8 mouse cellular contexts compared by ENCODE assay signal in genomic region chr5:27791303-27792172, GRCm38 (mm10). TPM values are rescaled to one million over a fixed set of nuclear protein-coding genes. Genes with fewer than 3 reads are reported as not detected.
DNase-seq lines count a peak whose midpoint lies in the region; ATAC-seq lines count a peak whose summit lies in the region.

TSS of gene Paxip1 (minus strand) at chr5:27791691.

- H3K4me3 ChIP-seq in hindbrain, embryonic 12.5 days, result peak within 1 kb of the TSS; percentile 77

- H3K27me3 ChIP-seq in hindbrain, embryonic 12.5 days, result no peaks in the 10 kb centered on the region

- peak; percentile 98 for ATAC-seq in hindbrain, embryonic 12.5 days (ENCODE audit: low FRiP score)

- H3K4me1 ChIP-seq in hindbrain, embryonic 12.5 days, result peaks cover 25% of the 10 kb centered on the region

- WGBS in hindbrain, embryonic 12.5 days, result under 1% methylated on average over 72 of the region's 73 CpGs

- DNase-seq in NIH3T3 (ENCODE audit: low read depth), result peak; percentile 98
- DNase-seq in cerebellum, postnatal 10 days, result peak; percentile 98 to 99
- peak; percentile 92 to 96 for DNase-seq in frontal cortex, postnatal 10 days (ENCODE audit: low spot score in 2 of 2)
- DNase-seq in layer of hippocampus, postnatal 14 days (ENCODE audit: low spot score in 2 of 2), result peak; percentile 96 to 99
- DNase-seq in lung, postnatal 14 days, result peak; percentile 97
- peak; percentile 96 for DNase-seq in retina, adult 2 months (ENCODE audit: low read depth, low spot score)
- peak; percentile 95 to 97 for DNase-seq in thymus, postnatal 36 days

- H3K9ac ChIP-seq in hindbrain, embryonic 12.5 days, result peak within 1 kb of the TSS; percentile 87

- H3K9me3 ChIP-seq in hindbrain, embryonic 12.5 days (replicated peaks), result no peaks in the 10 kb centered on the region

- H3K36me3 ChIP-seq in hindbrain, embryonic 12.5 days, result peaks cover 16% of the 10 kb centered on the region

- peak within 1 kb of the TSS; percentile 95 for H3K27ac ChIP-seq in hindbrain, embryonic 12.5 days

- peak within 1 kb of the TSS; percentile 71 for H3K4me2 ChIP-seq in hindbrain, embryonic 12.5 days (replicated peaks)

RNA-seq across cellular contexts. Expression of gene Paxip1, which starts in this region (rescaled TPM):
- polyA plus RNA-seq in hindbrain, embryonic 12.5 days (2016; fragmentation: Nextera tagmentation; extraction: Ambion mirVana), result 39.1 and 42.2 TPM in 2 replicates
- total RNA-seq in layer of hippocampus, postnatal 14 days (2021), result 10 to 100 TPM; 51.9 to 54.8 TPM

Comparison
In these comparisons a context has a peak if more than half of its experiments do, and no peak if none do; other contexts are left out.
1. Peak in every context shown above with its lines: DNase-seq, ATAC-seq, H3K4me3 ChIP-seq and H3K27ac ChIP-seq.